Mouse (Mus musculus): ENCODE results near the gene Slc19a2.
"Not testable (repeated sequence)": the region's sequence is repeated elsewhere in the genome, so short reads cannot be mapped to it uniquely, and the experiment has no call there.

DNA sequence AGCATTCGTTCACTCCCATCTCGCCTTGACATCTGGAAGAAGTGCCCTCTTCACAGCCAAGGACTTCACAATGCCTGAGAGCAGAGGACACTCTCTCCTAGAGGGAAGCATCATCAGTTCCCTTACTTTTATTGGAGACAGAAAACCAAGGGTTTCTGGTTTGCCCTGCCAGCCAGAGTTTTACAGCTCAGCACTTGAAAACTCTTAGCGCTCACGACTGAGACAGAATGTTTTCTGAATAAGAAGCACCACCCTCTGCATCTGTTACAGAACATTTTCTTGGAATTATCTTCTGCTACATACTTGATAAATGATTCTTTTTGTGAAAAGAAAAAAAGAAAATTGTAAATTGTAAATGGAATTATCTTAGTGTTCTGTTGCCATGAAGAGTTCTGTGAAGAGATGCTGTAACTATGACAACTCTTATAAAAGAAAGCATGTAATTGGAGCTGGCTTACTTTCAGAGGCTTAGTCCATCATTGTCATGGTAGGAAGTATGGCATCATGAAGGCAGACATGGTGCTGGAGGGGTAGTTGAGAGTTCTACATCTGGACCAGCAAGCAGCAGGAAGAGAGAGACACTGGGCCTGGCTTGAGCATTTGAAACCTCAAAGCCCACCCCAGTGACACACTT lies 16.8 kb upstream of the Slc19a2 start:
- not testable (repeated sequence) for TF ChIP-seq CTCF, EP300 (IDR thresholded peaks at IDR 0.05; ENCODE audit: low read depth)

Data from liver, postnatal 0 days (tissue).